Mouse (Mus musculus) cerebellum, postnatal 36 days (tissue): ENCODE data around the gene Ctnnb1.

ENCODE experiments used
- DNase-seq, 2 experiments: peaks; one replicate each; pipeline ENCODE4 v3.0.0; 2021 to 2022; ENCODE audit warnings: mixed read lengths in 2 of 2

Ctnnb1 gene

DNA sequence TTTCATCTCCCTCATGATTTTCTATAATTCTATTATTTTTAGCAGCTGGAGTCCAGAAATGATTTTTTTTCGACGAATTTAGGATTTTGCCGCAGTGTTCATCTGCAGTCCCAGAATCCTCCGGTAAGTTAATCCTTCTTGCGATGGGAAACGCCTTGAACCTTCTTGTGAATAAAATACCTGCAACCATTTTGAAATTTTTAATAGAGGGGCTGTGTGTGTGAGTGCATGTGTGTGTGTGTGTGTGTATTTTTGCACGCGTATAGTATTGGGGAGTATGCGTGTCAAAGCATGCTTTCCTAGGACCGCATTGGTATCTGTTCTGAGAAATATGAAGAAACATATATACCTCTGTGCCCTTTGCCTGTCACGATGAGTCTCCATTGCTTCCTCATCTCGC is 1.0 kb downstream of the Ctnnb1 start:
- no peak for DNase-seq

DNA sequence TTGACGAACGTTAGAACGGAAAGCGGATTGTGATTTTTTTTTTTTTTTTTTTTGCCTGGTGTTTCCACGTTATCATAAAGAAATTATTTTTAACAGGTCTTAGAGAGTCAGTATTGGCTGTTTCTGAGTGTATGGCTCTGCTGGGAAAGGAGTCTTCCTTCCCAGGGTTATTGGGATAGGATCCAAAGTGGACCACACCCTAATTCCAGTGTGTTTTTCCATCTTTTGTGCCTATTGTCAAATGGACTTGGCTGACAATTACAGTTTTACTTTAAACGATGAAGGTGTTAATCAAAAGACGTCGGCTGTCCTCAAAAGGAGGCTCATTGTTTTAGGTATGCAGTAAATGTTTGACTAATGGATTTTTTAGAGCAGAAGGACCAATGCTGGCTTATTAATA is 1.8 kb downstream of the Ctnnb1 start:
- no peak for DNase-seq

DNA sequence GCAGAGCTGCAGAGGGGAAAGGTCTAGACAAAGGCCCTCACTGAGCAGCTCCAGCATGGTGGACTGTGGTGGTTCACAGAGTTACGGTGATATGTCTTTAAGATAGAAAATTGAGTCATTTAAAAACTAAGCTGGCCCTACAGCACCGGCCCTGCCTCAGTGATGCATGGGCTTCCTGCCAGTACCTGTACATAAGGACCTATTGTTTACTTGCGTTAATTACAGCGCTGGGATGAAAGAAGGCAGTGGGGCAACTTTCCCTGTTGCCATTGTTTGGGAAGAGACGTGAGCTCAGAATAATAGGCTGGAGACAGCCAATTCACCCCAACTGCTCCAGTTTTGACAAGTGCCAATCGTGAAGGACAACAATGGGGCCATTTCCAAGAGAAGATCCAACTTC is 3.4 kb downstream of the Ctnnb1 start:
- no peak for DNase-seq

DNA sequence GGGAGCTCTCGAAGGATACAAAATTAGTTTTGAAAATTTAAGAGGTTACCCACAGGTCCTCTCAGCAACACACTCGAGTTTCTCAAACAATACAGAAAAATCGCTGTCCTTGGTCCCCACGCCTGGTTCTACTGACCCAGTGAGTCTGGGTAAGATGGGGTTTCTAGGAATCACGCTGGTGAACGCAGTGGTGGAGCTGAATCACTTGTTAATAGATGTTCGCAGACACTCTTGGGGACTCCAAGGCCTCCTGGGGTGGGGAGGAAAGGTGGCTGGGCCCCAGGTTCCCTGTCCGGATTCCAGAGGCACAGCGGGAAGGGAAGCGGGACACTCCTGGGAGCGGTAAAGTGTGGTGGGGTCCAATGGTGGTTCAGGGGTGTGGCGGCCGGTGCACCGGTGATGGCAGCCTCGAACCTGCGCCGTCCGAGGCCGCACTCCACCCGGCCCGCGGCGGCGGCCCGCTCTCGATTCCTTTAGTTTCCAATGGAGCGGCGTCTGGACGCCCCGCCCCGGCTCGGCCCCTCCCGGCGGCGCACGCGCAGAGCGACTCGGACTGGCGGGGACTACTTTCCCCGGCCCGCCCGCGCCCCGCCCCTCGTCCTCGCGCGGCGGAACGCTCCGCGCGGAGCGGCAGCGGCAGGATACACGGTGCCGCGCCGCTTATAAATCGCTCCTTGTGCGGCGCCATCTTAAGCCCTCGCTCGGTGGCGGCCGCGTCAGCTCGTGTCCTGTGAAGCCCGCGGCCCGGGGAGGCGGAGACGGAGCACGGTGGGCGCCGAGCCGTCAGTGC is 4.0 kb downstream of the Ctnnb1 start:
- DNase-seq, result peak; percentile 94 to 98

DNA sequence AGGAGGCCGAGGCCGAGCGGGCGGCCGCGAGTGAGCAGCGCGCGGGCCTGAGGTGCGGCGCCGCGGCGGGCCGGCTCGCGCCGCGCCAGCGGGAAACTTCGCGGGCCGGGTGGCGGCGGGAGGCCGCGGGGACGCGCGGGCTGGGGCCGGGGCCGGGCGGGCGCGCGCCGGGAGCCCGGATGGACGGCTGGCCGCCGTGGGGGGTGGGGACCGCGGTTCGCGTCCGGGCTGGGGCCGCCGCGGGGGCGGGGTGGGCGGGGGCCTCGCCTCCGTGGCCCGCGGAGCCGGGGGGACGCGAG is 4.5 kb downstream of the Ctnnb1 start:
- no peak for DNase-seq

GRCm38 (mm10) chr9:120933886-120934758 is 5.1 kb downstream of the Ctnnb1 start:
- peak; percentile 38 to 42 for DNase-seq

- DNase-seq, result no peak
Measured at GRCm38 (mm10) chr9:120934821-120935633, 6.0 kb downstream of the Ctnnb1 start.

DNA sequence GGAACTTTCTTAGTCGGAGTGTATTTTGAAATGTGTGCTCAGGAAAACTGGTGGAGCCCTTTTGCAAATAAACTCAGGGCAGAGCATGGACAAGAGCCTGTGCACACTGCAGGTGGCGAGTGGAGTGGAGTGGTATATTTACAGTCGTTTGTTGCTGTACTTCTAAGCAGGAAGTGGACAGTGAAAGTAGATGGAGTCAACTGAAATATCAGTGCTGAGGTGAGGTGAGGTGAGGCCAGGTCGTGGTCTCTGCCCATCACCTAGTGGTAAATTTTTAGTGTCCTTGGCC is 6.6 kb downstream of the Ctnnb1 start:
- DNase-seq, result no peak

GRCm38 (mm10) chr9:120936351-120936750 is 7.3 kb downstream of the Ctnnb1 start:
- peak; percentile 74 to 80 for DNase-seq

- DNase-seq, result no peak
Measured at GRCm38 (mm10) chr9:120940858-120941257, 11.8 kb downstream of the Ctnnb1 start.

DNA sequence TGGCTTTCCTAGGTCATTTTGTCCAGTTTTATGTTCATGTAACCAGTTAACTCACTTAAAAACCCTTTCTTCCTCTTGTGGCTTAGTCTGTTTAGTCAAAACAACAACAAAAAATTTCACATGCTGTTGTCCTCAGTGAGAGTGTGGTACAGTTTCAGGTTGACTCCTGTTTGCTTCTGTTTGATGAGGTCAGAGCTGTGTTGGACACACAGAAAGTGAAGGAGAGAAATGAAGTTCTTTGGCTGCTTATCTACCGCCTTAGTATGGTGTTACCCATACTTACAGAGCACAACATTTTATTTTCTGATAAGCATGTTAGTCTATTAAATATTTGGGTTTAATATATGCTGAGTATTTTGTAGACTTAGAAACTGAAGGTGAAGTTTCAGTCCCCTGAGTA is 14.7 kb downstream of the Ctnnb1 start:
- no peak for DNase-seq

DNA sequence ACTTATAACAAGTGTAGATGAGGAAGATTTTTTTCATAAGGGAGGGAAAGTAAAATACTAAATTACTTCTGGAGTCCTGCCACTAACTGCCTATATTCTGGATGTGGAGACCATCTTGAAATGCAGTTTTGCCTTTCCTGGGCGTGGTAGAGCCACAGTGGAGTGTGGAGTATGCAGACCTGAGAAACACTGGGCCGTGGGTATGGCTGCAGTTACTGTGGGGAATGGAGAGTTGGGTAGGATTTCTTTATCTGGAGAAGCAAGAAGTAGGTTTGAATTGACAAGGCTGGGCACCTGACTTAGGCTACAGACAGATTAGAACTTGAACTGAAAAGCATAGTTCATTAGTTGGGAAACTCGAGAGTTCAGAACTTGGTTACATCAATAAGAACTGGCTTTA is 15.2 kb downstream of the Ctnnb1 start:
- DNase-seq, result no peak

DNA sequence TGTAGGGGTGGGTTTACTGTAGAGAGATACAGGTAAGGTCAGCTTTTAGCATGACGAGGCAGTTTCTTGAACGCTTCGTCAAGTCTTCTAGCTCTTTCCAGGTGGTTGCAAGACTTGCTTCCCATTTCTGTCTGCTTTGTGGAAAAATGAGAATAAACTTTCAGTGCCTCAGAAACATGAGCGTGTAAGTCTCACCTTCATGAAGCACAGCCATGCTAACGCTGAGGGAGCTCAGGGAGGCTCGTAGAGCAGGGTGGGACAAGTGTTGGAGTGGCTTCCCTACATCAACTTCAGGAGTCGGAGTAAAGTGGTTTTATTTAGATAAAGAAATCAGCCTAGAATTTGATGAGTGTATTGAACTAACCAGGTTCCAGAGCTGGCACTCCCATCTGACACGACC is 17.1 kb downstream of the Ctnnb1 start:
- no peak for DNase-seq

GRCm38 (mm10) chr9:120948832-120949231 is 19.8 kb downstream of the Ctnnb1 start:
- no peak for DNase-seq

DNA sequence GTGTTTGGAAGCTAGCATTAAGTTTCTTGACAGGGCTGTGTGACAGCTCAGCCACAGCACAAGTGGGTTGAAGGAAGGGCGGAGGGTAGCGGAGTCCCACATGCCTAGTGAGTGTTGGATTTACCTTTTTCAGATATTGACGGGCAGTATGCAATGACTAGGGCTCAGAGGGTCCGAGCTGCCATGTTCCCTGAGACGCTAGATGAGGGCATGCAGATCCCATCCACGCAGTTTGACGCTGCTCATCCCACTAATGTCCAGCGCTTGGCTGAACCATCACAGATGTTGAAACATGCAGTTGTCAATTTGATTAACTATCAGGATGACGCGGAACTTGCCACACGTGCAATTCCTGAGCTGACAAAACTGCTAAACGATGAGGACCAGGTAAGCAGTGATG is 21.7 kb downstream of the Ctnnb1 start:
- DNase-seq, result no peak

DNA sequence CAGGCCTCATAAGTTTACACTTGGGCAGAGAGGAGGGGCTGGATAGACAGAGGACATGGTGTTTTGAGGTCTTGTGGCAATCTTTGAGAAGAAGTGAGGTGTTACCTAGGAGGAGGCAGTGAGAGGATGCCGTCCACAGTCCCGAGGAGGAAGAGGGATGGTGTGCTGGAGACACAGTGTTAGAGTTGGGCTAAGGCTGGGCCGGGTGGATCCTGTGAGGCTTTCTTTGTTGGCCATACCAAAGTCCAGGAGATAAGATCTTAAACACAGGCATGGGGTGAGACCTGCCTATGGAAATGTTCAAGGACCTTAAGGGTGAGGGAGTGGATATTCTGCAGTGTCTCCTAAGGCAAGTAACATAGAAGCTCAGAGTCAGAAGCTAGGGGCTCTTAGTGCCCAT is 22.9 kb downstream of the Ctnnb1 start:
- no peak for DNase-seq

DNA sequence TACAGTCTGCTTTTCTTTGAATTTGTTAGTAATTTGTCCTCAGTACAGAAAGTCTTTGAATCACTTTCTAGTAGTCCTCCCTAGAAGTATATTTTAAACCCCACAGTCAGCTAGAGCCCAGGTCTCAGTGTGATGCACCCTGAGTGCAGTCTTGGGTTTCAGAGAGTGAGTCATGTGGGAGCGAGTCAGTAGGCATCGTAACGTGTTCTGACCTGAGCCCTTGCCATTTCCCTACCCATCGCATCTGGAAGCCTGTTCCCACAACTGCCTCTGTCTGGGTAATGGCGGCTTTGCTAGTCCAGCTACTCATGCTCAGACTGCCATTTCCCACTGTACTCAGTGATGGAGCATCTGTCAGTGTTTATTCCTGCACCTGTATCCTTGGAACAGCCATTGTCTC is 29.0 kb downstream of the Ctnnb1 start:
- no peak for DNase-seq

DNA sequence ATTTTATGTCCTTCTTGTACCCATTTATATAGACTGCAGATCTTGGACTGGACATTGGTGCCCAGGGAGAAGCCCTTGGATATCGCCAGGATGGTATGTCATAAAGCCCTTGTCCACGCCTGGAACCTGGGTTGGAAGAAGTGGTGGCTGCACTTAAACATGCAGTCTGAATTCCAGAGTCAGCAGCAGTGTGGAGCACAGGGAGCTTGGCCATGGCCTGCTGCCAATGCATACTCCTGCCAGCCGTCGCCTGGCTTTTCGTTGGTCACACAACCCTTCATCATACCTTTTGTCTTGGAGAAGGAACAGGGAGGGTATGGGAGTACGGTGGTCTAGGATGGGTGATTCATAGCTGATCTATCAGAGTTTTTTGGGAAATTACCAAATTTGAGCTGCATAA is 29.5 kb downstream of the Ctnnb1 start:
- DNase-seq, result peak in 1 of 2 experiments; percentile 44

- no peak for DNase-seq
Measured at GRCm38 (mm10) chr9:120959225-120959624, 30.2 kb downstream of the Ctnnb1 start.

- DNase-seq, result no peak
Measured at GRCm38 (mm10) chr9:120960611-120961010, 31.6 kb downstream of the Ctnnb1 start.

- DNase-seq, result no peak
Measured at GRCm38 (mm10) chr9:120961466-120961865, 32.5 kb downstream of the Ctnnb1 start.

- DNase-seq, result no peak
Measured at GRCm38 (mm10) chr9:120961969-120962700, 33.1 kb downstream of the Ctnnb1 start.

- DNase-seq, result no peak
Measured at GRCm38 (mm10) chr9:120963104-120963503, 34.1 kb downstream of the Ctnnb1 start.
